Mouse (Mus musculus) erythroblast, adult 5-6 weeks (primary cell): ENCODE results near the gene Sbk3. TPM values are rescaled to one million over a fixed set of nuclear protein-coding genes. Genes with fewer than 3 reads are reported as not detected.

ENCODE experiments used
- ATAC-seq: replicated peaks from 2 replicates; pipeline ENCODE4 v1.8.0; 2016; ENCODE audit warnings: moderate number of reproducible peaks, mild to moderate bottlenecking, moderate TSS enrichment, inconsistent platforms; ENCODE audit not compliant: poor library complexity, low FRiP score, severe bottlenecking
- total RNA-seq, 2 experiments: library from RNA; stranded (forward) in 1 of 2; stranded (reverse) in 1 of 2; fragments of 150-400 nt in 1 of 2; fragments of 200-764, 138-1000 nt in 1 of 2; gene quantifications; 2 replicates each; pipeline versions ENCODE4 v1.2.3 to v1.2.4; 2015 to 2017; ENCODE audit warnings: low replicate concordance in 2 of 2

Sbk3 gene
- total RNA-seq, 2 experiments from 2014 or later = not detected

- ATAC-seq = no peak
These were observed 23.2 kb upstream of the Sbk3 start for GRCm38 (mm10) chr7:4993999-4994788.

- no peak for ATAC-seq
These were observed 22.5 kb upstream of the Sbk3 start for GRCm38 (mm10) chr7:4993347-4993998.

- no peak for ATAC-seq
These were observed 17.3 kb upstream of the Sbk3 start for GRCm38 (mm10) chr7:4988250-4988649.

- no peak for ATAC-seq
These were observed 5.9 kb upstream of the Sbk3 start for GRCm38 (mm10) chr7:4976832-4977231.

- no peak for ATAC-seq
These were observed 4.5 kb upstream of the Sbk3 start for GRCm38 (mm10) chr7:4975455-4975854.

- no peak for ATAC-seq
These were observed 1.5 kb upstream of the Sbk3 start for GRCm38 (mm10) chr7:4972321-4973047.

- ATAC-seq = no peak
These were observed 742 bp upstream of the Sbk3 start for GRCm38 (mm10) chr7:4971710-4972109.

GRCm38 (mm10) chr7:4964988-4965387 is 6.0 kb downstream of the Sbk3 start:
- no peak for ATAC-seq

- 0 out of 2 replicates have a peak, but pooled peaks have one; percentile 5 for ATAC-seq
These were observed 6.7 kb downstream of the Sbk3 start, which contains the start of gene Sbk2 for GRCm38 (mm10) chr7:4964272-4964671. Gene Sbk2 (minus strand): TSS chr7:4964406.

- ATAC-seq = 0 out of 2 replicates have a peak, but pooled peaks have one; percentile 18
These were observed 7.4 kb downstream of the Sbk3 start for GRCm38 (mm10) chr7:4963527-4963926.

GRCm38 (mm10) chr7:4957361-4957760 is 13.6 kb downstream of the Sbk3 start:
- no peak for ATAC-seq

GRCm38 (mm10) chr7:4953815-4954445 is 17.0 kb downstream of the Sbk3 start:
- ATAC-seq = no peak

- no peak for ATAC-seq
These were observed 20.2 kb downstream of the Sbk3 start for GRCm38 (mm10) chr7:4950561-4951342.

GRCm38 (mm10) chr7:4948386-4948785 is 22.6 kb downstream of the Sbk3 start:
- ATAC-seq = no peak

- ATAC-seq = no peak
These were observed 23.1 kb downstream of the Sbk3 start for GRCm38 (mm10) chr7:4947855-4948254.

GRCm38 (mm10) chr7:4943223-4943815 is 27.6 kb downstream of the Sbk3 start:
- peak; percentile 82 for ATAC-seq

- ATAC-seq = no peak
These were observed 28.3 kb downstream of the Sbk3 start for GRCm38 (mm10) chr7:4942673-4943072.

GRCm38 (mm10) chr7:4940068-4940479 is 30.9 kb downstream of the Sbk3 start:
- ATAC-seq = peak; percentile 53; the same call in 1 of the 2 replicates

GRCm38 (mm10) chr7:4938456-4938855 is 32.5 kb downstream of the Sbk3 start:
- peak; percentile 77 for ATAC-seq
